Mouse (Mus musculus) CH12.LX (cell line): Measurements from ENCODE around the gene Gm36079. TPM values are rescaled to one million over a fixed set of nuclear protein-coding genes. Genes with fewer than 3 reads are reported as not detected.
A peak's percentile ranks its signal among the peaks of the same experiment; 100 is the strongest.
"Not testable (repeated sequence)": the region's sequence is repeated elsewhere in the genome, so short reads cannot be mapped to it uniquely, and the experiment has no call there.

Experiments used
- DNase-seq: peaks from one replicate; pipeline ENCODE4 v3.0.0-alpha.2; 2013; ENCODE audit errors: extremely low read depth
- H3K27ac ChIP-seq: 2 replicates; pipeline ENCODE4 v1.5.1; 2012; ENCODE audit warnings: low read depth, mild to moderate bottlenecking, control low read depth, moderate library complexity; ENCODE audit not compliant: insufficient read depth
- H3K27me3 ChIP-seq: replicated peaks from 2 replicates; pipeline ENCODE3; 2012; ENCODE audit warnings: inconsistent platforms
- H3K36me3 ChIP-seq, 2 experiments: replicated peaks in 1 of 2; 2 replicates each; pipeline versions ENCODE3 to v1.6.1; 2012; ENCODE audit warnings: inconsistent platforms in 1 of 2, low read length in 1 of 2, mild to moderate bottlenecking in 1 of 2, mixed read lengths in 1 of 2, moderate library complexity in 1 of 2; ENCODE audit not compliant: control insufficient read depth in 1 of 2, insufficient read depth in 1 of 2
- H3K4me1 ChIP-seq, 2 experiments: 2 replicates each; pipeline ENCODE4 v1.6.1; 2012; ENCODE audit warnings: inconsistent platforms in 1 of 2, moderate library complexity in 1 of 2; ENCODE audit not compliant: insufficient read depth in 2 of 2, control insufficient read depth in 1 of 2
- H3K4me2 ChIP-seq: 2 replicates; pipeline ENCODE4 v1.6.1; 2012; ENCODE audit warnings: low read depth, mild to moderate bottlenecking, control low read depth; ENCODE audit not compliant: poor library complexity, insufficient read depth, severe bottlenecking
- H3K4me3 ChIP-seq, 3 experiments: fragments of 150-350 bp in 1 of 3; sonication (generic) in 1 of 3; replicated peaks in 1 of 3; 2 replicates each; pipeline versions ENCODE3 to v1.5.1; 2011 to 2012; ENCODE audit warnings: low read depth in 2 of 3, low read length in 2 of 3, mild to moderate bottlenecking in 2 of 3, moderate library complexity in 2 of 3, control low read depth in 1 of 3, improper control_type of control experiment in 1 of 3, inconsistent platforms in 1 of 3, mixed read lengths in 1 of 3; ENCODE audit not compliant: poor library complexity in 1 of 3
- H3K79me2 ChIP-seq: replicated peaks from 2 replicates; pipeline ENCODE4 v1.6.1; 2012; ENCODE audit warnings: mild to moderate bottlenecking, moderate library complexity; ENCODE audit not compliant: control insufficient read depth, poor library complexity, insufficient read depth, severe bottlenecking; ENCODE audit errors: extremely low read depth
- H3K9ac ChIP-seq: 2 replicates; pipeline ENCODE4 v1.6.1; 2012; ENCODE audit warnings: low read depth, mild to moderate bottlenecking, control low read depth, moderate library complexity; ENCODE audit not compliant: insufficient read depth
- H3K9me3 ChIP-seq: replicated peaks from 2 replicates; pipeline ENCODE3; 2012; ENCODE audit warnings: low read length, inconsistent platforms, mixed read lengths
- CTCF ChIP-seq, 2 experiments: IDR thresholded peaks in 1 of 2; conservative IDR thresholded peaks in 1 of 2; 2 replicates each; pipeline ENCODE4 v1.5.1; 2011 to 2012; ENCODE audit warnings: low read depth in 2 of 2, low read length in 2 of 2, improper control_type of control experiment in 1 of 2, inconsistent platforms in 1 of 2, mild to moderate bottlenecking in 1 of 2, moderate library complexity in 1 of 2
- SMC3 ChIP-seq: IDR thresholded peaks from 2 replicates; pipeline ENCODE4 v1.6.1; 2011; ENCODE audit warnings: low read depth, low read length, improper control_type of control experiment
- dilution Hi-C: fragments of 300-500 bp; cut with MboI; formaldehyde crosslinking; loops from 2 replicates; pipeline ENCODE4 v1.14.3; 2020; ENCODE audit warnings: low sequenced_read_pairs; ENCODE audit not compliant: extremely low pct_unique_long_range_greater_than_20kb, extremely low pct_ligation_motif_present
- in situ Hi-C: fragments of 300-500 bp; cut with MboI; formaldehyde crosslinking; loops from 3 replicates; pipeline ENCODE4 v1.14.3; 2019; ENCODE audit warnings: low sequenced_read_pairs, low pct_ligation_motif_present, low pct_unique_long_range_greater_than_20kb, mixed read lengths
- polyA plus RNA-seq: library from polyadenylated mRNA; unstranded; fragments of >175 nt; gene quantifications from 2 replicates; pipeline ENCODE4 v1.2.1, GENCODE M21; 2012; ENCODE audit warnings: low read depth; ENCODE audit not compliant: insufficient read length
- total RNA-seq, 2 experiments: library from RNA; depleted of rRNA; stranded (reverse); fragments of 300-350 nt in 1 of 2; fragments of >200 nt in 1 of 2; gene quantifications; 2 replicates each; pipeline ENCODE4 v1.2.3; 2012 to 2014

Gm36079 gene
- total and polyA plus RNA-seq, 3 experiments: not detected

DNA sequence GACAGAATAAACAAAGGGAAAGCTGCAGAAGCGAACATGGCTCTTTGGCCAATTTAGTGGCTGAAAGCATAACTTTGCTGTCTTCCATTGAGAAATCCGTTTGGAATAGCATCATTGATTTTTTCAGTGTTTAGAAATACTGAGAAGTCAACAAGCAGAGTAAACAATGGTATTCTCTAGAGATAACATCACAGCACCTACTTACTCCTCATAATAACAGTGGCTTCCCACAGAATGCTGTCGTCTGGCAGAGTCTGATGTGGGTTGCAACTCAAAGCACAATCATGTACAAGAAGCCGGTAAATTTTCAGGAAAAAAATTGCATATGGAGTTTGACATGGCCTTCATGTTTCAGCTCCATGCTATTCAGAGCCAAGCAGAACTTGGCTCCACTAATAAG is 1.2 kb downstream of the Gm36079 start:
- in situ Hi-C loops, H3K9me3 ChIP-seq, H3K4me1 ChIP-seq, H3K79me2 ChIP-seq, H3K4me3 ChIP-seq, H3K27me3 ChIP-seq, DNase-seq, H3K36me3 ChIP-seq, H3K4me2 ChIP-seq, dilution Hi-C loops, H3K9ac ChIP-seq, H3K27ac ChIP-seq: not testable (repeated sequence)

DNA sequence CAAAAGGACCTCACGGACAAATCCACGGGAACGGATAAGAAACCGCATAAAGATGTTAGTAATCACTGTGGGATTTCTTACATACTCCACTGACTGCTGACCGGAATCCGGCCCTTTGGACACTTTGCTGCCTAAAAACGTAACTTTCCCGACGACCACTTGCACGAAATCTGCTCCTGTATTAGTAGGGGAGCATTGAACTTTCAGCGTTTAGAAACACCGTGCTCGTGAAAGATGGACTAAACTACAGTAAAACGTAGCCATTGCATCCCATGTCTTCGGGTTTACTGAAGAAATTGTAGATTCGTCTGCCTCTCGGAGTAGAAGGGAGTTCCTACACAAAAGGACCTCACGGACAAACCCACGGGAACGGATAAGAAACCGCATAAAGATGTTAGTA is 1.8 kb downstream of the Gm36079 start:
- in situ Hi-C loops, DNase-seq: not testable (repeated sequence)

DNA sequence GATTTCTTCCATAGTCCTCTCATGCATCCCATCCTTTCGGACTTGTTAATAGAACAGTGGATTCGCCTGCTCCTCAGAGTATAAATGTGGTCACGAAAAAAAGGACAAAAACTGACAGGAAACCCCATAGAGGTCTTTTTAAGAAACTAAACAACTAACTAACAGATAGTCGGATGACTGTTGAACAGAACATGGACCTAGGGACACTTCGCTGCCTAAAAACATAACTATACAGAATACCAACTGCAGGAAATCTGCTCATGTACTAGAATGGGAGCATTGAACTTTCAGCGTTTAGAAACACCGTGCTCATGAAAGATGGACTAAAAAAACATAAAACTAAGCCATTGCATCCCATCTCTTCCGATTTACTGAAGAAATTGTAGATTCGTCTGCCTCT is 2.2 kb downstream of the Gm36079 start:
- in situ Hi-C loops, DNase-seq: not testable (repeated sequence)

More for the DNA sequence above, 1.8 kb downstream of the Gm36079 start:
- H3K27me3 ChIP-seq, H3K79me2 ChIP-seq, H3K4me1 ChIP-seq, H3K4me3 ChIP-seq, dilution Hi-C loops, H3K4me2 ChIP-seq, H3K9me3 ChIP-seq, H3K9ac ChIP-seq, H3K27ac ChIP-seq, H3K36me3 ChIP-seq: not testable (repeated sequence)

DNA sequence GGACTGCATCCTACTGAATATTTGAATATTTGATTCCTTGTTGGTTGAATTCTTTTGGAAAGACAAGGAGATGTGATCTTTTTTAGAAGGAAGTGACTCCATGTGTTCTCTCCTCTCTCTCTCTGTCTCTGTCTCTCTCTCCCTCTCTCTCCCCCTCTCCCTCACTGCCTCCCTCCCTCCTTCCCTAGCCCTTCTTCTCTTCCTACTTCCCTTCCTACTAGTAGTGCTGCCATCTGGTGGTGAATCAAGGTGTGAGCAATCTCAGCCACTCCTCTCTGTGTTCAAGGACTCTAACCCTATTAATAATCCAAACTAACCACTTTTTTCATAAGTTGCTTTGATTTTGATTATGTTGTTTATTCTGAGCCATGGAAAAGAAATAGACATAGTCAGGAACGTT is 5.3 kb downstream of the Gm36079 start:
- peak; percentile 29 for DNase-seq
- TF ChIP-seq SMC3 (peak; percentile 38), CTCF (conservative IDR thresholded peaks at IDR 0.05 in 1 of 2, IDR thresholded peaks at IDR 0.05 in 1 of 2; ENCODE audit: low read depth in 2 of 2, low read length in 2 of 2) (peak in 1 of 2 experiments; percentile 31; a peak in 2 of 4 replicates)
- H3K4me2 ChIP-seq, H3K27ac ChIP-seq, H3K27me3 ChIP-seq, H3K36me3 ChIP-seq, H3K4me3 ChIP-seq, in situ Hi-C loops, H3K79me2 ChIP-seq, H3K4me1 ChIP-seq, dilution Hi-C loops, H3K9ac ChIP-seq, H3K9me3 ChIP-seq: not testable (repeated sequence)

More for the DNA sequence above, 2.2 kb downstream of the Gm36079 start:
- H3K4me2 ChIP-seq, H3K27me3 ChIP-seq, H3K79me2 ChIP-seq, H3K9me3 ChIP-seq, dilution Hi-C loops, H3K4me1 ChIP-seq, H3K9ac ChIP-seq, H3K36me3 ChIP-seq, H3K4me3 ChIP-seq, H3K27ac ChIP-seq: not testable (repeated sequence)

DNA sequence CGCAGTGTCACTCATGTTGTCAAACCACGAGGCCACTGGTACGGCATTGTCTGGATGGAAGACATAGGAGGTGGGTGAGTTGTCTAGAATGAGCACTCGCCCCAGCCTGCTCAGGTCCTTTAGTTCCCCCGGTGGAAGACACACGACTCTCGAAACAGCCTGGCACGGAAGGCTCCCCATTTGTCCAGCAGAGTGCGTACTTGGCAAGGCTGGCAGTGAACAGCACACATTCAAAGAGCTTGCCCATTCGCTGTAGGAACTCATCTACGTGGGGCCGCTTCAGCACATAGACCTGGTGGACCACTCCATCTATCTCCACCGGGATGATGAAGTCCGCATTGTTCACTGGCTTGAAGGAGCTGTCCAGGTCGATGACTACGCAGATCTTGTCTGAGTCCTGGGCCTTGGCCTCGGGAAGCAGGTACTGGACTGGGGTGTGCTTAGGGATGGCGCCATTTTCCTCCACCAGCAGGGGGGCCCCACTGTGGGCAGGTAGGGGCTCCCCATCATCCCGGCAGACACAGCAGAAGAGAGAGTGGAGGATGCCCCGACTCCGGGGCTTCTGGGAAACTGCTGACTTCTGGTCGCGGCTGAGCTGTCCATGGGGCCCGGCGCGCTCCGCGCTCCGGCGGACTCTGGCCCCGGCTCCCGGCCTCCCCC is 11.3 kb downstream of the Gm36079 start:
- dilution Hi-C loops, in situ Hi-C loops, H3K9ac ChIP-seq: not testable (repeated sequence)

DNA sequence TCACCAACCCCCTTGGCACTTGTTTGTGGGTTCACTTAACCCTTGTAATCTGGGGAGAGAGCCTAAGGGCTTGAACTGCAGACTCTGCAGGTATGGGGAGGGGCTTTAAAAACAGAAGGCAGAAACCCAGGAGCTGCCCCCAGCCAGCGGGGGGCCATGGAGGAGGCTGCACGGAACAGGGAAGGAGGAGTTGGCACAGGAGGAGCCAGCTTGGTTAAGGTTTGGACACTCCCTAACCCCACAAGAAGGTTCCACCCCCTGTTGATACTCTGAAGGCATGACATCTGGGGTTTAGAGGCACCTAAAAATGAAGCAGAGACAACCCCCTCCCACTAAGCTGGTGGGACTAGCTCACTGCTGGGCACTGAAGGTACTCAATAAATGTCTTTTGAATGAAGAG is 12.8 kb downstream of the Gm36079 start:
- H3K27me3 ChIP-seq, H3K9ac ChIP-seq, H3K27ac ChIP-seq, H3K9me3 ChIP-seq, H3K79me2 ChIP-seq, H3K4me2 ChIP-seq, in situ Hi-C loops, DNase-seq, H3K4me1 ChIP-seq, dilution Hi-C loops, H3K36me3 ChIP-seq, H3K4me3 ChIP-seq: not testable (repeated sequence)

More for the DNA sequence above, 11.3 kb downstream of the Gm36079 start:
- not testable (repeated sequence) for H3K9me3 ChIP-seq, H3K27ac ChIP-seq, H3K27me3 ChIP-seq, H3K4me3 ChIP-seq, DNase-seq, H3K4me2 ChIP-seq, H3K4me1 ChIP-seq, H3K79me2 ChIP-seq, H3K36me3 ChIP-seq
